Mouse (Mus musculus): ENCODE measurements around the gene Ext2. TPM values are rescaled to one million over a fixed set of nuclear protein-coding genes. Genes with fewer than 3 reads are reported as not detected.

Gene Ext2
- polyA plus RNA-seq, 1 experiment: 73.2 TPM

GRCm38 (mm10) chr2:93863229-93863628, 40.9 kb upstream of the Ext2 start:
- TF ChIP-seq FOSL1 (IDR thresholded peaks at IDR 0.05; ENCODE audit: insufficient read depth, low read length, poor library complexity, severe bottlenecking): no peak
- TF ChIP-seq MAX (IDR thresholded peaks at IDR 0.05): no peak
- TF ChIP-seq CTCF (IDR thresholded peaks at IDR 0.05; ENCODE audit: control insufficient read depth, insufficient read depth, insufficient read length): no peak
- no peak for TF ChIP-seq USF1 (IDR thresholded peaks at IDR 0.05; ENCODE audit: low read depth)
- TF ChIP-seq MYOG (IDR thresholded peaks at IDR 0.05; ENCODE audit: control insufficient read depth, extremely low read depth, insufficient read length): no peak
- no peak for TF ChIP-seq MYOD1 (IDR thresholded peaks at IDR 0.05; ENCODE audit: control insufficient read depth, insufficient read length, low read depth)
- TF ChIP-seq CEBPB (IDR thresholded peaks at IDR 0.05; ENCODE audit: low read depth): no peak
- Histone ChIP-seq H3K79me3 (ENCODE audit: low read depth) (no peaks in the 10 kb centered on the region), H3K27me3 (ENCODE audit: control insufficient read depth, insufficient read depth, insufficient read length) (peaks cover 42% of the 10 kb centered on the region), H3ac (ENCODE audit: control insufficient read depth, insufficient read length, low read depth) (no peak overlapping the region), H3K4me3 (ENCODE audit: insufficient read depth, poor library complexity, severe bottlenecking) (no peak overlapping the region), H3K36me3 (ENCODE audit: control insufficient read depth, insufficient read depth) (no peaks in the 10 kb centered on the region), H3K79me2 (ENCODE audit: control insufficient read depth, insufficient read depth) (no peaks in the 10 kb centered on the region)

- Histone ChIP-seq H3K79me2 (ENCODE audit: control insufficient read depth, insufficient read depth) (no peaks in the 10 kb centered on the region), H3K4me3 (ENCODE audit: insufficient read depth, poor library complexity, severe bottlenecking) (no peak overlapping the region), H3K79me3 (ENCODE audit: low read depth) (no peaks in the 10 kb centered on the region), H3ac (ENCODE audit: control insufficient read depth, insufficient read length, low read depth) (no peak overlapping the region), H3K27me3 (ENCODE audit: control insufficient read depth, insufficient read depth, insufficient read length) (peaks cover 31% of the 10 kb centered on the region), H3K36me3 (ENCODE audit: control insufficient read depth, insufficient read depth) (no peaks in the 10 kb centered on the region)
- no peak for TF ChIP-seq MYOG (IDR thresholded peaks at IDR 0.05; ENCODE audit: control insufficient read depth, extremely low read depth, insufficient read length)
- no peak for TF ChIP-seq MYOD1 (IDR thresholded peaks at IDR 0.05; ENCODE audit: control insufficient read depth, insufficient read length, low read depth)
- TF ChIP-seq USF1 (IDR thresholded peaks at IDR 0.05; ENCODE audit: low read depth): peak; percentile 71
- no peak for TF ChIP-seq CTCF (IDR thresholded peaks at IDR 0.05; ENCODE audit: control insufficient read depth, insufficient read depth, insufficient read length)
These were observed 36.5 kb upstream of the Ext2 start for GRCm38 (mm10) chr2:93858845-93859244.

GRCm38 (mm10) chr2:93851303-93851702, 28.9 kb upstream of the Ext2 start:
- H3K4me3 ChIP-seq (ENCODE audit: insufficient read depth, poor library complexity, severe bottlenecking): no peak overlapping the region
- peaks cover 11% of the 10 kb centered on the region for H3K27me3 ChIP-seq (ENCODE audit: control insufficient read depth, insufficient read depth, insufficient read length)
- no peaks in the 10 kb centered on the region for H3K36me3 ChIP-seq (ENCODE audit: control insufficient read depth, insufficient read depth)
- H3K79me3 ChIP-seq (ENCODE audit: low read depth): no peaks in the 10 kb centered on the region
- TF ChIP-seq CTCF (IDR thresholded peaks at IDR 0.05; ENCODE audit: control insufficient read depth, insufficient read depth, insufficient read length) (no peak), MYOD1 (IDR thresholded peaks at IDR 0.05; ENCODE audit: control insufficient read depth, insufficient read length, low read depth) (no peak)
- H3K79me2 ChIP-seq (ENCODE audit: control insufficient read depth, insufficient read depth): no peaks in the 10 kb centered on the region
- no peak overlapping the region for H3ac ChIP-seq (ENCODE audit: control insufficient read depth, insufficient read length, low read depth)

- no peaks in the 10 kb centered on the region for H3K79me3 ChIP-seq (ENCODE audit: low read depth)
- H3K36me3 ChIP-seq (ENCODE audit: control insufficient read depth, insufficient read depth): no peaks in the 10 kb centered on the region
- no peak overlapping the region for H3K4me3 ChIP-seq (ENCODE audit: insufficient read depth, poor library complexity, severe bottlenecking)
- H3K79me2 ChIP-seq (ENCODE audit: control insufficient read depth, insufficient read depth): no peaks in the 10 kb centered on the region
- TF ChIP-seq USF1 (IDR thresholded peaks at IDR 0.05; ENCODE audit: low read depth) (no peak), MYOD1 (IDR thresholded peaks at IDR 0.05; ENCODE audit: control insufficient read depth, insufficient read length, low read depth) (no peak), FOSL1 (IDR thresholded peaks at IDR 0.05; ENCODE audit: insufficient read depth, low read length, poor library complexity, severe bottlenecking) (no peak), CTCF (IDR thresholded peaks at IDR 0.05; ENCODE audit: control insufficient read depth, insufficient read depth, insufficient read length) (no peak), MYOG (IDR thresholded peaks at IDR 0.05; ENCODE audit: control insufficient read depth, extremely low read depth, insufficient read length) (no peak), MAX (IDR thresholded peaks at IDR 0.05) (no peak), CEBPB (IDR thresholded peaks at IDR 0.05; ENCODE audit: low read depth) (no peak)
- H3ac ChIP-seq (ENCODE audit: control insufficient read depth, insufficient read length, low read depth): no peak overlapping the region
- H3K27me3 ChIP-seq (ENCODE audit: control insufficient read depth, insufficient read depth, insufficient read length): peaks cover 5% of the 10 kb centered on the region
These were observed 28.1 kb upstream of the Ext2 start for GRCm38 (mm10) chr2:93850317-93850944.

GRCm38 (mm10) chr2:93849505-93850089, 27.2 kb upstream of the Ext2 start, which contains the start of gene Accs:
Accs (minus strand) TSS chr2:93849943.
- H3K36me3 ChIP-seq (ENCODE audit: control insufficient read depth, insufficient read depth): no peaks in the 10 kb centered on the region
- TF ChIP-seq CTCF (IDR thresholded peaks at IDR 0.05; ENCODE audit: control insufficient read depth, insufficient read depth, insufficient read length): peak; percentile 23
- no peak for TF ChIP-seq CEBPB (IDR thresholded peaks at IDR 0.05; ENCODE audit: low read depth)
- no peaks in the 10 kb centered on the region for H3K79me3 ChIP-seq (ENCODE audit: low read depth)
- H3K79me2 ChIP-seq (ENCODE audit: control insufficient read depth, insufficient read depth): no peaks in the 10 kb centered on the region
- peak within 1 kb of the TSS; percentile 74 for H3ac ChIP-seq (ENCODE audit: control insufficient read depth, insufficient read length, low read depth)
- peak within 1 kb of the TSS; percentile 37 for H3K4me3 ChIP-seq (ENCODE audit: insufficient read depth, poor library complexity, severe bottlenecking)
- H3K27me3 ChIP-seq (ENCODE audit: control insufficient read depth, insufficient read depth, insufficient read length): peaks cover 4% of the 10 kb centered on the region

GRCm38 (mm10) chr2:93841349-93841748, 19.0 kb upstream of the Ext2 start:
- no peaks in the 10 kb centered on the region for H3K27me3 ChIP-seq (ENCODE audit: control insufficient read depth, insufficient read depth, insufficient read length)
- H3K36me3 ChIP-seq (ENCODE audit: control insufficient read depth, insufficient read depth): peaks cover 5% of the 10 kb centered on the region
- no peak overlapping the region for H3ac ChIP-seq (ENCODE audit: control insufficient read depth, insufficient read length, low read depth)
- H3K4me3 ChIP-seq (ENCODE audit: insufficient read depth, poor library complexity, severe bottlenecking): no peak overlapping the region
- TF ChIP-seq MYOD1 (IDR thresholded peaks at IDR 0.05; ENCODE audit: control insufficient read depth, insufficient read length, low read depth): no peak
- TF ChIP-seq CTCF (IDR thresholded peaks at IDR 0.05; ENCODE audit: control insufficient read depth, insufficient read depth, insufficient read length): no peak
- no peak for TF ChIP-seq FOSL1 (IDR thresholded peaks at IDR 0.05; ENCODE audit: insufficient read depth, low read length, poor library complexity, severe bottlenecking)
- TF ChIP-seq MYOG (IDR thresholded peaks at IDR 0.05; ENCODE audit: control insufficient read depth, extremely low read depth, insufficient read length): no peak
- no peak for TF ChIP-seq MAX (IDR thresholded peaks at IDR 0.05)
- no peak for TF ChIP-seq USF1 (IDR thresholded peaks at IDR 0.05; ENCODE audit: low read depth)
- TF ChIP-seq CEBPB (IDR thresholded peaks at IDR 0.05; ENCODE audit: low read depth): no peak
- H3K79me3 ChIP-seq (ENCODE audit: low read depth): no peaks in the 10 kb centered on the region
- no peaks in the 10 kb centered on the region for H3K79me2 ChIP-seq (ENCODE audit: control insufficient read depth, insufficient read depth)

Measured in C2C12 (cell line).